Mouse (Mus musculus): Measurements from ENCODE around the gene Cdh5.
A peak's percentile ranks its signal among the peaks of the same experiment; 100 is the strongest.
"Not testable (repeated sequence)": the region's sequence is repeated elsewhere in the genome, so short reads cannot be mapped to it uniquely, and the experiment has no call there.

Gene Cdh5

DNA sequence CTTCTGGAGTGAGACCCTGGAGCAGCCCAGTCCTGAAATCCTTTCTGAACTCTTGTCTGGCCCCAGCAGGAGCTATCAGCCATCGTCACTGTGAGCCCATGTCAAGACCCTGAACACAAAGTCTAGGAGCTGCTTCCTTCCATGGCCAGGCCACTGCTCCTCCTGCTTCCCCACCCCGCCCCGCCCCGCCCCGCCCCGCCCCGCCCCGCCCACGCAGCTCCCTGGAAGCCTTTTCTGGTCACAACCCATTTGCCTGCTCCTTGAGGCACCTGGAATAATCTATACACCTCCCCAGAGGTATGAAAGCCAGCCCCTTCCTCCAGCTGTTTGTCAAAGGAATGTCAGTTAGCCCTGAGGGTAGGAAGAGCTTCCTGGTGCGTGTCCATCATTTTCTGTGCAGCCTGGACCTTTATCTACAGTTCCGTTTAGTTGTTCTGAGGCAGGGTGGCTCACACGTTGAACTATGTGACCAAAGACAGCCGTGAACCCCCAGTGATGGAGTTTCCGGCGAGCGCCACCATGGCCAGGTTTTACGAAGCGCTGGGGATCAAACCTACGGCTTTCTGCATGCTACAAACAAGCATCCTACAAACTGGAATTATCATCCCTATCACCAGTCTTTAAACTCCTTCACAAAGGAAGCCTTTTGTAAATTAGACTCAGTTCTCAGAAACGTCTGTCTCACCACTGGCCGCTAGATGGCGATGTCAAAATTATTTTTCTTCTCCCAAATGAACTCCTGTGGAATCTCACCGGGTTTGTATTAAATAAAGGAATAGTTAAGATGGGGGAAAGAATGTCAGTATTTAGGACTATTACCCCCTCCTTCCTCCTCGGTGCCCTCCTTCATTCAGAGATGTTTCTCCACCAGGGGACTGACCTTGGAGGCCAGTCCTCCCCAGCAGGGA, 10.2 kb upstream of the Cdh5 start:
- DNase-seq (ENCODE audit: low spot score) = not testable (repeated sequence)

DNA sequence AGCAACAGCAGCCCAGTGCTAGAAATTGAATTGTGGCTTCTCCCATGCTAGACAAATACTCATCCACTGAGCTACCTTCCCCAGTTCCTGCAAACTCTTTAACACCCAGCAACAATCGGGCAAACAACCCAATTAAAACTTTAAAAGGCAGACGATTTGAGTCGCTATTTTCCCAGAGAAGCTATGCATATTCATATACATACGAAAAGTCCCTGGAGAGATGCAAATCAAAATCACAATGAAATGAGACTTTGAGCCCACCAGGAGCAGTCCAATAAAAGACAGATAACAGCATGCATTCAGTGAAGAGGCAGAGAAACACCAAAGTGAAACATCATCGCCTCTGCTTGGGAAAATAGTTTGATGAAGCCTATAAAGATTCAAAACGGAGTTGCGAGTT, 8.1 kb upstream of the Cdh5 start:
- DNase-seq (ENCODE audit: low spot score) = no peak

DNA sequence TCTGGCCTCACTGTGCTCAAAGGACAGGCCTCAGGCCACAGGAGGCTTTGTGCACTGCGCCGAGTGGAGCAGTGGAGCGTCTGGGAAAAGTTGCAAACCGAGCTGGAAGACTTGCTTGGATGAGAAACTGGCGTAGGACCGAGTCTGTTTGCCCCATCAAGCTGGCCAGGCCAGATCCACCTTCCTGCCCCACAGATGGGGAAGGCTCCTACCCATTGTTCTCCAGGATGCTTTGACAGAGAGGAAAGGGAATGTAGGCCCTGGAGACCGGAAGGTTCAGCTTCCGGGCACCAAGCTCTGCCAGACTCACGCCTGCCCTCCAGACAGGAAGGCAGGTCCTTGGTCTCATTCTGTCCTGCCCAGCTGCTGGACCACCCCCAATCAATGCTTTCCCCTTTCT, 5.8 kb upstream of the Cdh5 start:
- no peak for DNase-seq (ENCODE audit: low spot score)

DNA sequence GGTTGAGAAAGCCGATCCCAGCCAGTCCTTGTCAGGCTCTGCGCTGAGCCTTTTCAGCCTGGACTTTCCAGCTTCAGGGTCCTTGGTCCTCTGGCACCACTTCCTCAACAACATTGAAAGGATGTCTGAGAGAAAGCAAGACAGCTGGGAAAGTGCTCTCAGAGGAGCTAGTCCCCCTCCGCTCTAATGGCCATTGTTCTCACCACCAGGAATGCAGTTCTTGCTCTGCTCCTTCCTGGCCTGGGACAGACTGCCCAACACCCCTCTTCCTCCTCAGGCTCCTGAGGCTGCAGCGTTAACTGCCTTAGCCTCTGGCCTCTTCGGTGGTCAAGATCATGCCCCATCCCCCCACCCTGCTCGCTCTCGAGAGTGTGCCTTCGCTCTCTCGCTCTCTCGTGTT, 4.8 kb upstream of the Cdh5 start:
- DNase-seq (ENCODE audit: low spot score) = no peak

DNA sequence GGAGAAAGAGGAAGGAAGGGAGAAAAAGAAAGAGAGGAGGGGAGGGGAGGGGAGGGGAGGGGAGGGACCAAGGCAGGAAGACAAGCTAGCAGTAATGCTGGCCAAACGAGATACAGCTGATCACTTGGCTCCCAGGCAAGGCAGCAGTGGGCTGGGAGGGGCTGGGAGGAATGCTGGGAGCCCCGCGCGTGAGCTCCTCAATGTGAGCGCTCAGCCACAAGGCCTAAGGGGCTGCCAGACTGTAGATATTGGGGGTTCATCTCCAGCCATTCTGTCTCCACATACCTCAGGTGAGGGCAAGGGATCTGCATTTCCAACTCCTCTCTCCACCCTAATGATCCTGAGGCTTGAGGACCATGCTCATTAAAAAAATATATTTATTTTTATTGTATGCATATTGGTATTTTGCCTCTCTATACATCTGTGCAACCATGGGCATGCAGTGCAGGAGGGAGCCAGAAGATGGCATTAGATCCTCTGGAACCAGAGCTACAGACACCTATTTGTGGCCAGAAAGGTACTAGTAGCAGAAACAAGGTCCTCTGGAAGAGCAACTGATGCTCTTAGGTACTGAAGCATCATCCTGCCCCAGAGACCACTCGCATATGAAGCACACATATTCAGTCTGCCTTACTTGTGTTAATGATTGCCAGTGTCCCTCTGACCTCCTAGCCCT, 2.6 kb upstream of the Cdh5 start:
- peak; percentile 13 for DNase-seq (ENCODE audit: low spot score)

DNA sequence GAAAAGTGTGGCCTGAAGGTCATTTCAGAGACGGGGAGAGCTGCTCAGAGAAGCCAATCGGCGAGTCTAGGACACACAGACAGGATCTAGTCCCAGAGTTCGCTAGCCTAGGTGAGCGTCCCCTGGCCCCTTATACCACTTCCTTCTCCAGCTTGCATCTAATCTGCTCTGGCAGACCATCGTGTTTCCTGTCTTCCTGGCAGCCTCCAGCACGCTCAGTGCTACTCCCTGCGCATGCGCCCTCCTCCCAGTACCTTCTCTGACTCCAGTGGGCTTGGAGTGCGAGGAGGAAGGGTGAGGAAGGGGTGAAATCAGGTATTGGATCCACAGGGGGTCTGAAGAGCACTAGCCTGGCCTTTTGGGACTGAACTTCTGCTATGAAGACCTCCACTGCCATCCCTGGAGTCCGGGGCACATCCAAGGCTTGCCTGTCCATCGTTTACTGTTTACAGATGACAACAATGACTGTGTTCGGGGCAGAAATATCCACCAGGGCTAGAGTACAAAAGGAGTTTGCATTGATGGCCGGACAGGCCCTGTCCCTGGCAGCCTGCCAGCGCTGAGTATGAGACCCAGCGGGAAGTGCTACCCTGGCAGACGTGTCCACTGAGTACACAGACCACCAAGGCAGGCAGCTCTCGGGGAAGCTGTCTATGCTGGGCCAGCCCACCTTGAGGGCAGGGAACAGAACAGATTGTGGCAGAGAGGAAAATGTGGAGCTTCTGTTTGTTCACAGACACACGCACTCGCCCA, 1.9 kb upstream of the Cdh5 start:
- peak; percentile 49 for DNase-seq (ENCODE audit: low spot score)

DNA sequence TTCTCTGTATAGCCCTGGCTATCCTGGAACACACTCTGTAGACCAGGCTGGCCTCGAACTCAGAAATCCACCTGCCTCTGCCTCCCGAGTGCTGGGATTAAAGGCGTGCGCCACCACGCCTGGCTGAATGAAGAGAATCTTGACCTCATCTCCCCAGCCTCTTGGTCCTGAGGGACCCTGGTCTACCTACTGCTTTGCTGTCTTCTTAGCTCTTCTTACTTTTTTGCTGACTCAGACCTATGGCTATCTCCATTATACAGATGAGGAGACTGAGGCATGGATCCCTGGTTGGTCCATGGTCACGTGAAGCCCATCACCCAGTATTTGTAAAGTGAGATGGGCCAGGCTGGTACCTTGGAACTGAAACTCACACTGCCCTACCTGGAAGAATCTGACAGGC, 701 bp upstream of the Cdh5 start:
- not testable (repeated sequence) for DNase-seq (ENCODE audit: low spot score)

DNA sequence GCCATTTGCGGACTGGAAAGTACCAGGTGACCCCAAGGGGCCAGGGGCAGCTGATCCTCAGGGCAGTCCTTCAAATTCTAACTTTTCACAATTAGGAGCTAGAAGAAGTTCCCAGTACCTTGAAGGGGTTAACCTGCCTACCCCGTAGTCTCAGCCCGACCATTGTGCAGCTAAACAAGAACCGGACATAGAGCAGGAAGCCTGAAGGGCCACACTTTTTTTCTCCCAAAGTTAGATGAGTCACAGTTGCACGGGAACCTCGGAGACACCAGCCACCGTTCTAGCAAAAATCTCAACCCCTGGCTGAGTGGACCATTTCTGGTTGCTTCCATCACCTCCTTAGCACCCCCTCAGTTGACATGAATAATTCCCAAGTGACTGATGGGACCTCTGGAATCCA, 2.0 kb downstream of the Cdh5 start:
- no peak for DNase-seq (ENCODE audit: low spot score)

DNA sequence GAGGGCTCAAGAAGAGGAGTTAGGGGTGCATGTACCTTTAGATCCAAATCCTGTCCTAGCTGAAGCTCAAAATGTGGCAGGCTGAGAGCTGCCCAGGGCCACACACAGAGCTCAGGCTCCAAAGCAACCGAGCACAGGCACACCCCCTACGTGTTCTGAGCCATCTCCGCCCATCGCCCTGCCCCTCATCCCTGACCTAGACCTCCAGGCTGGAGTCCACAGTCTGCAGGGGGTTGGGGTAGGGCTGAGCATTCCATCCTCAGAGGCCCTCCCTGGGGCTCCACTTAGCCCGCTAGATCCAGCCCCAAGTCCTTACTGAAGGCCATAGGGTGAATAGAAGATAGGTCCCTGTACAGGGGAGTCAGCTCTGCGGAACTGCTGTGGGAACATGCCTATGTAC, 4.3 kb downstream of the Cdh5 start:
- no peak for DNase-seq (ENCODE audit: low spot score)

DNA sequence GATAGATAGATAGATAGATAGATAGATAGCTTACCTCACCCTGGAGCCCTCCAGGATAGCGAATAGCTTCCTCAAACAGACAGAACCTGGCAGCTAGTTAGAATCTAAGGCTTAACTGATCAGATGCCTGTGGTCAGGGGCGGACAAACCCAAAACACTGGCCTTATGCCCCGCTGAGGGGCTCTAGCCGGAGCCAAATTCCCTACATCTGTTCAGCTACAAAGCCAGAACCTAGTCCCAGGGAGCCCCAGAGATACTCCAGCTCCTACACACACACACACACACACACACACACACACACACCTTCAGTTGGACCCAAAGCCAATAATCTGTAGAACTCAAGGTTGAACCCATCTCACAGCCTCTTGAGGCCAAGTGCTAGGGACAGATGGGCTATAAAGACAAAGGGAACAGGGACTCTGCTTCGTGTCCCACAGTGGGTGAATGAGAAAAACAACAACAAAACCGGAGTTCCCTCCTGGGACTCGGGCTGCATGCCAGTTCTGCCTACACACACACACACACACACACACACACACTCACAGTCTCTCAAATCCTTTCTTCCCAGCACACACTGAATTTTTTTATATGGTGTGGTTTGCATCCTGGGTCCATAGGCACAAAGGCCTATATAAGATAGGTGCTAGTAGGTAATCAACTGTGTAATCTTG, 5.0 kb downstream of the Cdh5 start:
- DNase-seq (ENCODE audit: low spot score) = no peak

DNA sequence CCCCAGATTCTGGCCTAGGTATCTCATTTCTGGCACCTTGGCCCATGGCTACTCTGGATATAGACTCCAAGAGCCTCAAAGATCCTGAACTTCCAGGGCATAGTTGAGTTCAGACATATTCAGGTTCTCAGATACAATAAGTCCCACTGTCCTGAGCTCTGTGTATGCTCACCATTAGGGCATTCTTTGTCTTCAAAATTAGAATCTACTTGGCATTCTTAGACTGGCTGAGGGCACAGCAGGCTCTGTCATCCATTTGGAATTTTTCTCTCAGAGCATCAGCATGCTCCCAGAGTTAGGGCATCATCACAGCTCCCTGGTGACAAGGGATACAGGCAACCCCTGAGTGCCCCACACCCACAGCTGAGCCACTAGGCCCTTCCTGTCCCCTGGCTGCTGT, 5.7 kb downstream of the Cdh5 start:
- DNase-seq (ENCODE audit: low spot score) = no peak

DNA sequence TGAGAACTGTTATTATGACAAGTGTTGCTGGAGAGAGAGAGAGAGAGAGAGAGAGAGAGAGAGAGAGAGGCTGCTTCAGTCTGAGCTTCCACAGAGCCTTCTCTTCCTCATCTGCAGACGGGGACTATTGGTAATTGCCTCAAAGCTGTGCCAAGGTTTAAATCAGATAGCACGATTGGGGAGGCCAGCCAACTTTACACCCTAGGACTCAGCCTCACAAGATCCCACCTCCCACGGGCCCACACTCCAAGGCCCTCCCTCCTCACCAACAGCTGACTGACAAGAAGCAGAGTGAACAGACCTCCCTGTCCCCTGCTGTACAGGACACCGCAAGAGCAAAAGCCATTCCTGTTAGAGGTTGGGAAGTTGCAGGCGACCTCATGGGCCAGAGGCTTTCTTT, 6.6 kb downstream of the Cdh5 start:
- DNase-seq (ENCODE audit: low spot score) = no peak

DNA sequence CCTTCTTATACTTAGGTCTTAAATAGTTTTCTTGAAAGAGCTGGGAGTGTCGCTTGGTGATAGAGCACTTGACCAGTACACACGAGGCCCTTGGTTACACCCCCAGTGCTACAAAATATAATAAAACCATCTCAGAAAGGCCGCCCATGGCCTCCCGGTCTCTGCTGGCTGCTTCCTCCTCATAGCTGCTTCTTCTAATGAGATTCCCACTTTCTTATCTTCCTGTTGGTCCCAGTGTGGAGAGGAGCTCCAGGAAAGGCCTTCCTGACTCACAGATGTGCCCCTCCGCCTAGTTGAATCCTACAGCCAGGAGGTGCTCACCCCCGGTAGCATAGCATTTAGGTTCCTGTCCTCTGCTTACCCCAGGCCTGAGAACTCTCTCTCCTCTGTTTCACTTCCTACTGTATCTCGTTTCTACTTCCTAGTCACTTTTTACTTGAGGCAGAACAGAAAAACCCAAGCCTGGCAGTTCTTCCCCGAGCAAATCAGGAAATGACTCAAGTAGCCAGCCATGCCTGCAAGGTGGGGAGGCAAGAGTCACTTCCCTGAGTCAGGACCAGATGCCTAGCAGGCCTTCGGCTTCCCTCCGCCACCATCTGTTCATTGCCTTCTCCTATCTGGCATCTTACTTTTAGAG, 9.2 kb downstream of the Cdh5 start:
- no peak for DNase-seq (ENCODE audit: low spot score)

DNA sequence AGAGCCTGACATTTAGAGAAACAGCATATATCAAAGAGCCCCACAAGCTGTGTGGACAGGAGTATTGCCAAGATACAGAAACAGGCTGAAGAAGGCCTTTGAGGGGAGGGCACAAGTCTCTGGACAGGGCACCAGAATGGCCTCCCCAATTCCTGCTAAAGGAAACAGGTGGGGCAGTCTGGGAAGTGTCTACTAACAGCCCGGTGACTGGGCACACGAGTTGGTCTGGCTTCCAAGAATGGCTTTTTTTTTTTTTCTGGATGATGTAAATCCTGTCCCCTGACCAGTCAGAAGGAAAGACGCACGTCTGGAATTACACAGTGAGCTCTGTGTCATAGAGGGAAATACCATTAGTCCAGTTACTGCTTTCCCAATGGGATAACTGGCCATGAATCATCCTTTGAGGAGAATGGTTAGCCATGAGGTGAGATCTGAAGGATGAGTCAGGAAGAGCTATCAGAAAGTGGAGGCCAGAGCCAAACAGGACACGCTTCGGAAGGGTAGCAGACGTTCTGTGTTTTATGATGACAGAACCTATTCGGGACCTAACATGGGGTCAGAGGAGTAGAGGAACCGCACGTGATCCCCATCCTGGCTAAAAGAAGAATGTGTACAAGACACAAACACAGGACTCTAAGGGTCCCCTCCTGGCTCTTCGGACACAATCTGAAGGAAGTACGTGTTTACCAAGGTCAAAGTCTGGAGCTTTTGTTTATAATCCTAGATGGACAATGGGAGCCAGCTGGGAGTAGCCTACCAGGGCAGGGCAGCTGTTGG, 20.4 kb downstream of the Cdh5 start:
- no peak for DNase-seq (ENCODE audit: low spot score)

DNA sequence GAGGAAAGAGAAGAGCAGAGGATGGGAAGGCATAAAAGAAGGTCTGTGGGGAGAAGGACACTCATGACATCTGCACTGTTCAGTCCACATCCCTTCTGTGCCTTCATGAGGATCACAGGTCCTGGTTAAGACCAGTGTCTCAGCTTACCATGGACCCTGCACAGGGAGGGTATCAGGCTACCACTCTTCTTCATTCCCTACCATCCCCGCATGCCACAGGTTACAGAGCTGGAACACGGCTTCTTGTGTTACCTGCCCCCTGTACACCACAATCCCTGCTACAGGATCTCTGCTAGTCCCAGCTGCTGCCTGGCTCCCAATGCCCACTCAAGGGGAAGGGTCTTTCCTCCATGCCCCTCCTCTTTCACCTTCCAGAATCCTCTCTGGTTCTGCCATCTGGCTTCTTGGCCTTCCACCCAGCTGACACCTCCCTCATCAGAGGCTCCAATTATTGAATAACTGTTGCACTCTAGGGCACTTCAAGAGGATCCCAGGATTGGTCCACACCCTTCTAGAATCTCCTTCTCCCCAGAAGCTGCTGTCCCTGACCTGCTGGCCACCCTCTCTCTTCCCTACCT, 21.7 kb downstream of the Cdh5 start:
- no peak for DNase-seq (ENCODE audit: low spot score)

DNA sequence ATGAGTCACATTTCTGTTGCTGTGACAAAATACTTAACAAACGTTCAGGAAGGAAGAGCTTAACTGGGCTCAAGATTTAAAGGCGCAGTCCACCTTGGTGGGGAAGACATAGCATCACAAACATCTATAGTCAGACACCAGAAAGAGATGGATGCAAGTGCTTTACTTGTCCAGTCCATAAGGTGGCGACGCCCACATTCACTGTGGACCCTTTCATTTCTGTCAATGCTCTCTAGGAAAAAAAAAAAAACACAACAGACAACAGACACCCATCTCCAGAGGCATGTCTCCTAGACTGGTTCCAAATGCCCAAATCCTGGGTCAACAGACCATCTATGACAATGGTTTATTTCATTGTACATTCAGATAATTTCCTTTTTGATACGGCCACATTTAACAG, 23.1 kb downstream of the Cdh5 start:
- no peak for DNase-seq (ENCODE audit: low spot score)

DNA sequence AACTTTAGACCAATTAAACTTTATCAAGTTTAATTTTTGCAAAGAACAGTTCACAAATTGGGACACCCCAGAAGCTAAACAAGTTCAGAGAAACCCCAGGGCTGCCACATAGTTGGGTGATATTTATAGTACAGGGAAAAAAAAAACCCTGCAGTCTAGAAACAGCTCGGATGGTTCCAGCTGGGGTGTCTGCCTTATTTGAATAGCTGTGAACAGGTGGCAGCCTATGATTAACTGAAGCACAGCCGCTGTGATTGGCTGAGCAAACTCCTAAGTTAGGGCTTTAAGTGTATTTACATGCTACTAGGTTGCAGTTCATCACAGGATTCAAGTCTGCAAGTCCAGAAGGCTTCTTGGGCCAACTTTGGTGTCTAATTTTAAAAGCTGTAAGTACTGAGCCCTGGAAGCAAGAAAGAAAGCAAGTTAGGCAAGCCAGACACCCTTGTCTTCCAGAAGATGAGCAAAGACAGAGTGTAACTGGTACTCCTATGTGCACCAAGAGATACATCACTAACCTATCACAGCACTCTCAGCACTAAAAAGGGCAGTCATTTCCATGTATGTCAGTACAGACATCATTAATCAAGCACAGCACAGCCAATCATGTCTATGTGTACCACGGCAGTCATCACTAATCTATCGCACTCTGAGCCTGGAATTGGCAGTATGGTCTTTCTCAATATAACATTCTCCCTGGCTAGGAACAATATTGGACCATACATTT, 25.9 kb downstream of the Cdh5 start:
- no peak for DNase-seq (ENCODE audit: low spot score)

DNA sequence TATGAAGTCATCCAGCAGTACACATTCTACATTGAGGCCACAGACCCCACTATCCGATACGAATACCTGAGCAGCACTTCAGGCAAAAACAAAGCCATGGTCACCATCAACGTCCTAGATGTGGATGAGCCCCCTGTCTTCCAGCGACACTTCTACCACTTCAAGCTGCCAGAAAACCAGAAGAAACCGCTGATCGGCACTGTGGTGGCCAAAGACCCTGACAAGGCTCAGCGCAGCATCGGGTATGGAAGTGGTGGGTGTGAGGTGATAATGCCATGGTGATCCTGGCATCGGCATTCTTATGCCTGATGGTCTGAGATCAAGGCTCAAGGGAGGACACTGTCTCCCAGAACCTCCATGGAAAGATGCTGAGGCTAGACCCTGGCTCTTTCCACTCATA, 29.5 kb downstream of the Cdh5 start:
- DNase-seq (ENCODE audit: low spot score) = no peak

DNA sequence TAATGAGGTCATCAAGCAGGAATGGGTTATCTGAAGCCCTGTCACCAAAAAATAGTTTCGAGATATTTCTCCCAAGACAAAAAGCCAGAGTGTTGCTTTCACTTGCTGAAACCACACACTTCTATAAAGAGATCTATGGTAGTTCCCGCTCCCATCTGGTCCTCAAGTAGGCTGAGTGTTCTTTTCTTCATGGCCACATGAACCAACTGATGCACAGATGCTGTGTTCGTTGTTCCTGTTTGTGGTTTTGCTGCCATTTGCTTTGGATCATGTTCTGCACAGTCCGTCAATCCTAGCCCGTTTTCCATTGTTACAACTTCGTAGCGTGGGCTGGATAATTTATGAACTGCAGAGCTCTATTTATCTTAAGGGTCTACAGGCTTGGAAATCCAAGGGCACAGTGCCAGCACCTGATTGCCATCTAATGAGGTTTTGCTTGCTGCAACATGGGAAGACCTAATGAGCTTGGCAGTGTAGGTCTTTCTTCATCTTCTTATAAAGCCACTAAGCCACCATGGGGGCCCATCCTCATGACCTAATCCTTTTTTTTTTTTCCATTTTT, 30.1 kb downstream of the Cdh5 start:
- DNase-seq (ENCODE audit: low spot score) = no peak

DNA sequence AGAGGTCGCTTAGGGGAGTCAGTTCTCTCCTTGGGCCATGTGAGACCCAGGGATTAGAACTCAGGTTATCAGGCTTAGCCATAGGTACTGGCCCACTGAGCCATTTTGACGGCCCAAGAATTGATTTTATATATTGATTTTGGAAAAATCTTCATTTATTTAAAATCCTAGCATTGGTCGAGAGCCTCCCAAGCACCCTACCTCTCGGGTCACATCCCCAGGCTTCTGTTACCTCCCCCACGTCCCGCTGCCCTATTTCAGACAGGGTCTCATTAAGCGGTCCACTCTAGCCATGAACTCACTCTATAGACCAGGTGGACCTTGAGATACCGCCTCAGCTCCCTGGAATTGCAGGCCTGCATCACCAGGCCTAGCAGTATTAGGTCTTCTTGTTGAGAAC, 33.1 kb downstream of the Cdh5 start:
- no peak for DNase-seq (ENCODE audit: low spot score)
